Mouse (Mus musculus): ENCODE measurements at regions not wholly inside any gene's neighbourhood (a gene's known extent, or its start where the extent isn't known, plus 50 kb on each side); places are given as distances from the start of the nearest gene placed in this dataset.
"Not testable (repeated sequence)": the region's sequence is repeated elsewhere in the genome, so short reads cannot be mapped to it uniquely, and the experiment has no call there.

GRCm38 (mm10) chr13:107831997-107832396, 212.2 kb upstream of the Smim15 start:
- DNase-seq (ENCODE audit: low spot score in 2 of 2), result no peak

DNA sequence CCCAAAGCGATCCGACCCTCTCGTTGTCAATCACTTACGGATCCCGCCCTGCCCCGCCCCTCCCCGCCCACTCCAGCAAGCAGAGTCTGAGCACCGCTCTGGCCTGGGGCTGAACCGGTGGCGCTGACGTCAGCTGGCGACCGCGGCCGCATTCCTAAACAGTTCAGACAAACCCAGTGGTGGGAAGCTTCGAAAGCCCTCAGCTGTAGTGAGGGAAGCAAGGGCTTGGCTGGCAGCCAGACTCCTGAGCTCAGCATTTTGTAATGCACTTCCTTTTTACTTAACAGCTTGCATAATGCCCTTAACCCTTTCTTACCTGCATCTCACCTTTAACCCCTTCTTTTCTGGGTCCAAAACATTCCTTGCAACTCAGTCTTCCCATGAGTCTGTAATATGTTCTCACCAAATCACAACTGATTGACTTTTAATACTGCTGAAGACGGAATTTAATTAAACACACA, 213.0 kb upstream of the Smim15 start:
- DNase-seq (ENCODE audit: low spot score in 2 of 2), result peak; percentile 88 to 89

GRCm38 (mm10) chr13:107830281-107830680, 214.0 kb upstream of the Smim15 start:
- no peak for DNase-seq (ENCODE audit: low spot score in 2 of 2)

- no peak for DNase-seq (ENCODE audit: low spot score in 2 of 2)
Measured at GRCm38 (mm10) chr13:107829861-107830260, 214.4 kb upstream of the Smim15 start.

- no peak for DNase-seq (ENCODE audit: low spot score in 2 of 2)
Measured at GRCm38 (mm10) chr13:107825636-107826035, 218.6 kb upstream of the Smim15 start.

GRCm38 (mm10) chr13:107823342-107823741, 220.9 kb upstream of the Smim15 start:
- no peak for DNase-seq (ENCODE audit: low spot score in 2 of 2)

GRCm38 (mm10) chr13:107822198-107822597, 222.0 kb upstream of the Smim15 start:
- DNase-seq (ENCODE audit: low spot score in 2 of 2), result no peak

DNA sequence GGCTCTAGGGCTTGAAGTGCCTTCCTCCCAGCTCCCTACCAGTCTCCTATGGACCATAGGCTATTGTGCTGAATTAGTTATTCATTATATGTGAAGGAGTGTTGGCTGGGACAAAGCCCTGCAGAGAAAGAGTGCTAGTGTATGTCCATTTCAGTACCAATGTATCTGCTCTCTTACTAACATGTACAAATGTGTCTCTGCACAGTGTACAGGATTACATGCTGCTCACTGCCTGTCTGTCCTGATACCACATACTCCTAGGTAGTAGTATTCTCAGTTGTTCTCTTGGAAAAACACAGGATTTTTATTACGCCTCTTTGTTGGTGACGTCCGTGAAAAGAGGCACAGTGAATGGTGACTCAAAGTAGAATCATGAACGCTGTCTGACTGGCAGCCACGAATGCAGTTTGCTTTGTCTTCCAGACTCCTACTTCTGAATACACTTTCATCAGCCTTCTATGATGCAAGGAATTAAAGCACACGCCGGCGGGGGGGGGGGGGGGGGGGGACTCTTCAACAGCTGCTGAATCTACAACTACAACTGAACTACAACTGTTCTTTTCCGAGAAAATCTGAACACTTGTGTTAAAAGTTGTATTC, 230.6 kb upstream of the Smim15 start:
- DNase-seq (ENCODE audit: low spot score in 2 of 2), result no peak

DNA sequence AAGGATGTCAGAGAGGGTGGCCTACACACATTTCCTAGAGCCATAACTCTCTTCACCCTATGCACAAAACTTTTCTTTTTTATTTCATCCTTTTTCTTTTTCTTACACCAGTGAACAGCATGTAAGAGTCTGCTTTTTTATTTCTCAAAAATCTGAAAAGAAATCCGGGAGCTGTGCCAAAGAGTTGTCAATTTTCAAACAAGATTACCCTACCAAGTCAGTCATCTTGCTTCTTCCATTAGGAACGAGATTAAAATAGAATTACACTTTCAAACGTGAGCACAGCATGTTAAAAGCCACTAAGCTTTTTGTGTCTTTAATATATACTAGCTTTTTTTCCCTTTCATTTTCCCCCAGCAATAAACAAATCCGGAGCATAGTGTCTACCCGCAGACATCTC, 232.2 kb upstream of the Smim15 start:
- no peak for DNase-seq (ENCODE audit: low spot score in 2 of 2)

DNA sequence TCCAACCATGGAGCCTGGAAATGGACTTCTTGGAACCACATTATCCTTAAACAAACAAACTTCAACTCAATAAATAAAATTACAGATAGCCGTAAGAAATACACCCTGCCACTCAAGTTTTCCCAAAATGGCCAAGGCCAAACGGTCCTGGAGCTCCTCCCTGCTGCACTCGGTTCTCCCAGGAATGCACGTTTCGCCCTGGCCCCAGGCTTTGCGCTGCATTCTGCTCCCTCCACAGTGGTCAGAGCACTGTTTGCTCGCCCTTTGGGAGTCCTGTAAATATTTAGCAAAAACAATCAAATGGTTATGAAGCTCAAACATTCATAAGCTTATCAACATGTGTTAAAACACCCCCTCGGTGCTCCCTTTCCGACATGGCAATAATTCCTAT, 233.4 kb upstream of the Smim15 start:
- no peak for DNase-seq (ENCODE audit: low spot score in 2 of 2)

GRCm38 (mm10) chr13:107810060-107810801, 234.0 kb upstream of the Smim15 start:
- DNase-seq (ENCODE audit: low spot score in 2 of 2), result no peak

DNA sequence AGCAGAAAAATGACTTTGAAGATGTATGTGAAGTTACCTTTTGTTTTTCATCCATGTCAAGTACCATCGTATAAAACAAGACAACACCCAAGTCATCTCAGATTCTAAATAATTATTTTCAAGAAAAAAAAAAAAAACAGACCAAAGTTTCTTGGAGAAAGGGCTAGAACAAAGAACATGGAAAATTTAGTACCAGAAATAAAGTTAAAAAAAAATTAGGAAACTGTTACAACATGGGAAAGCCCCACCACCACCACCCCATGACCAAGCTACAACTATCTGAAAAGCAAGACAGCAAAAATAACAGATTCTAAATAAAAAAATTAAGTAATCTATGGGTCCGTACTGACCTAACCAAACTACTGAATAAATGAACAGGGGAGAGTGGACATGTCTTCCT, 235.3 kb upstream of the Smim15 start:
- no peak for DNase-seq (ENCODE audit: low spot score in 2 of 2)

GRCm38 (mm10) chr13:107804418-107804817, 239.8 kb upstream of the Smim15 start:
- no peak for DNase-seq (ENCODE audit: low spot score in 2 of 2)

- no peak for DNase-seq (ENCODE audit: low spot score in 2 of 2)
Measured at GRCm38 (mm10) chr13:107799199-107799945, 244.9 kb upstream of the Smim15 start.

DNA sequence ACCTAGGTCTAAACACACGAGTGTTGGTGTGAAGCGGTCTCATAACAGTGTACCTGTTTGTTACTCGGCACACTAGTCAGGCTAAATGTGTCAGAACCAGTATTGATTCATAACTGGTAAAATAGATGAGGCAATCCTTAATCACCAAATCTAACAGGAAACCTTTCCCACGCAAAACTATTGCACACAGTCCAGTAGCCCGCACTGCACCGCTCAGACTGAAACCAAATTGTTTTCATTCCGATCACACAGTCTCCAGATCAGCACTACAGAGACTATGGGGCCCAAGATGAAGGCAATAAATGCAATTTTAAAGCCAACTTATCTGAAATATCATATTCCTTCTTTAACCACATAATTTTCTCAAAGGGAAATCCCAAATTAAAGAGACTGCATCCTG, 246.1 kb upstream of the Smim15 start:
- no peak for DNase-seq (ENCODE audit: low spot score in 2 of 2)

DNA sequence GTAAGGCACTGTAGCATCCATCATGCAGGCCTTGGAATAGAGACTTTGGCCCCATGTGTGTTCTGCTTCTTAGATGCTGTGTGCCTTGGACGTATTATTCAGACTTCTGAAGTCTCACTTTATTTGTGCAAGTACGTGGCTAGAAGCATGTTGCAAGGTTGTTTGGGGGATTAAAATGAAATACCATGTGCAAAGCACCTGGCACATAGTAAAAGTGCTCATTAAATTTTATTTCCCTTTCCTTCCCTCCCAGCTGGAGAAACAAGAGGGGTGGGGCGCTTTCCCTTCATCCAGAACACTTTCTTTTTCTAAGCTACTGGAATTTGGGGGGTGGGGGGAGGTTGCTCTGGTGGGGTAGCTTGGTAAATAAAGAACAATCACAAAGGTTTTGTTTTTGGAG, 248.7 kb upstream of the Smim15 start:
- DNase-seq (ENCODE audit: low spot score in 2 of 2), result no peak

DNA sequence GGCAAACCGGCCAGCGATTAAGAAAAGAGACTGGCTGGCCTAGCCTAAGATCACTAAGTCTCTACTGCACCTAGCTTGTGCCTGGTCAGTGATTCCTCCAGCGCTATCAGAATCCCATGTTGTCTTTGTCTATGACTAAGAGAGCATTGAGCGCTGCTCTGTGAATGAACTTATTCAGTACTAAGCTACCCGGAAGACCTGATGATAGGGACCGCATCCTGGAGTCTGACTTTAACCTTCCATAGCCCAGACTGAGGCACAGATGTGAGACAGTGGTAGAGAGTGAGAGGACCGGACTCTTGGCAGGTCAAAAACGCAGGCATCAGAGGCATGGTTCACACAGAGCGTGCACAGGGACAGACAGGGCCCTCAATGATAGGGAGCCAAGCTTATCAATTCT, 252.5 kb upstream of the Smim15 start:
- no peak for DNase-seq (ENCODE audit: low spot score in 2 of 2)

GRCm38 (mm10) chr13:107784971-107785370, 259.3 kb upstream of the Smim15 start:
- no peak for DNase-seq (ENCODE audit: low spot score in 2 of 2)

- no peak for DNase-seq (ENCODE audit: low spot score in 2 of 2)
Measured at GRCm38 (mm10) chr13:107781741-107782140, 262.5 kb upstream of the Smim15 start.

DNA sequence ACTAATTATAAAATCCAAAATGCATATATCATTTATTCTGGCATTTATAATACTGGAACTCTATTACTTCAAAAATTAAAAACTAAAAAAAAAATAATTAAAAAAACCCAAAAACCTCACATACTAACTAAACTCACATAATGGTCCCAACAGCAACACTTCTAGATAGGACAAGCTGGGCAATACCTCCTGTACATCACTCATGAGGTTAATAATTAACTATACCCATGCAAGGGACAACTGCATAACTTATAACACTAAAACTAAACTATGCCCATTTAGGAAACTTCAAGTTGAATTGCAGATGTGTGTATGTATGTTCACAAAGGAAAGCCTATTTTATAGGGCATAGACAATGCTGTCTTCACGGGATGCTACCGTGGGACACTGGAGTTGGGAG, 263.0 kb upstream of the Smim15 start:
- no peak for DNase-seq (ENCODE audit: low spot score in 2 of 2)

DNA sequence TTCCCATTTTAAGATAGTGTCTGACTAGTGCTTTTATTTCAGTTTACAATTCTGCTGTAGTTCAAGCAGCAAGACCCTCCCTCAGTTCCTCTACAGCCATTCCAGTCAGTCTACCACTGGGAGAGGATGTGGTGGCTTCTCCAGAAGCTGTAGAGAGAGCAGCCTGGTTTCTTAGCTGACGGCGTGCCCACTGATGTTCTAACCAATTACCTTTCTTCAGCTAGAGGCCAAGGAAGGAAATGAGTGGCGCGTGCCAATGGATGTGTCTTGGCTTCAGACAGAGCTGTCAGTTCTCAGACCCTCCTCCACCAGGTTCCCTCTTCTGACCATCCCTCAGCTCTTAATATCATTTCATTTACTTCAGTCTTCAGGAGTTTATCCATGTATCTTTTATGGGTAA, 264.7 kb upstream of the Smim15 start:
- no peak for DNase-seq (ENCODE audit: low spot score in 2 of 2)

- DNase-seq (ENCODE audit: low spot score in 2 of 2), result not testable (repeated sequence)
Measured at GRCm38 (mm10) chr13:107774499-107774898, 269.7 kb upstream of the Smim15 start.

DNA sequence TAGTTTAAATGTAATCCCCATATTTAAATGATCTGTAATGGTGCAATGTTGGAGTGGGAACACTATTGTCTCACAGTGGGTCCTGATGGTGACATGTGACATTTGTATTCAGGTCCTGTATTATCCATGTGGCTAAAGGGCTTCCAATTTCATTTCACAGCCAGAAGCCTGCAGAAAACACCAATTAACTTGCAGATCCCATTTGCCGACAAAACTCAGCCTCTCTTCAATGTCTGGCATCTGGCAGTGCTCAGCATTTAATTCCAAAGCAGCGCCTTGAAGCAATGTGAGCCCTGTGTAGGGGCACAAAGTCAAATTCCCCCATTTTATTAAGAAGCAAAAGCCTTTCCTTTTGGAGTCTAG, 277.0 kb upstream of the Smim15 start:
- no peak for DNase-seq (ENCODE audit: low spot score in 2 of 2)

Measured in frontal cortex, postnatal 14 days (tissue).